ENCODE assay signal across 8 mouse cellular contexts in the genomic region with DNA sequence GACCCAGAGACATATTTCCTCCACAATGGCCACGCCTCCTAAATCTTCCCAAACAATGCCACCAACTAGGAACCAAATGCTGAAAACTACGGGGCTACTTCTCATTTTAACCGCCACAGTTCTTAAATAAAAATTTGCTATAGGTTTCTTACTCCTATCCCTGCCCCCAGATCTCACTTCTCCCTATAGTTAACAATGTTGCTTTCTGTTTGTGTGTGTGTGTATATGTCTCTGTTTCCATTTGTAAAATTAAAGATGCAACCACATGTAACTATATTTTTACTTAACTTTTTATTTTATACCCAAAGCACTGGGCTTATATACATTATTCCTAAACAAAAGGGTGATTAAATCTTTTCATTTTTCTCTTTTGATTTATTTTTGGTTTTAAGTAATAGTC. TPM values are rescaled to one million over a fixed set of nuclear protein-coding genes. Genes with fewer than 3 reads are reported as not detected.
DNase-seq lines count a peak whose midpoint lies in the region; ATAC-seq and TF ChIP-seq lines count a peak whose summit lies in the region.

A gene (plus strand): TSS at position 301 of the 400 bp plus-strand sequence.

- no peak within 1 kb of the TSS for H3K27ac ChIP-seq in cortical plate, adult 2 months (ENCODE audit: insufficient read depth, low read length)
- H3K27ac ChIP-seq in midbrain, embryonic 14.5 days (replicated peaks; ENCODE audit: low read depth, low read length): no peak within 1 kb of the TSS

- no peak for DNase-seq in layer of hippocampus, adult 8-10 months (ENCODE audit: low spot score in 2 of 2)
- no peak for DNase-seq in layer of hippocampus, adult 11-12 months (ENCODE audit: low spot score)
- no peak for DNase-seq in heart, adult 8-10 months (ENCODE audit: low spot score)
- no peak for DNase-seq in layer of hippocampus, postnatal 14 days (ENCODE audit: low spot score in 2 of 2)
- DNase-seq in midbrain, embryonic 14.5 days: no peak
- no peak for DNase-seq in cerebellum, postnatal 14 days
- DNase-seq in cerebellum, adult 11-12 months: no peak

- no peak within 1 kb of the TSS for H3K4me2 ChIP-seq in midbrain, embryonic 14.5 days (ENCODE audit: low read length)

- TF ChIP-seq POLR2A in cortical plate, adult 2 months (IDR thresholded peaks at IDR 0.05; ENCODE audit: extremely low read depth, insufficient read depth, low read length): no peak

- no peak for ATAC-seq in midbrain, embryonic 14.5 days (ENCODE audit: low FRiP score, low TSS enrichment)

- H3K36me3 ChIP-seq in midbrain, embryonic 14.5 days (ENCODE audit: control insufficient read depth, insufficient read depth, low read length): no peaks in the 10 kb centered on the region

- WGBS in midbrain, embryonic 14.5 days: 87% methylated on average over 3 of the region's 3 CpGs

- TF ChIP-seq CTCF in cortical plate, adult 2 months (IDR thresholded peaks at IDR 0.05; ENCODE audit: extremely low read depth, insufficient read depth, low read length): no peak

- H3K9ac ChIP-seq in midbrain, embryonic 14.5 days (replicated peaks; ENCODE audit: low read length): no peak within 1 kb of the TSS

- peaks cover 4% of the 10 kb centered on the region for H3K4me1 ChIP-seq in cortical plate, adult 2 months (ENCODE audit: control insufficient read depth, insufficient read depth, low read length)
- H3K4me1 ChIP-seq in midbrain, embryonic 14.5 days (ENCODE audit: control insufficient read depth, insufficient read depth, low read length): peaks cover 8% of the 10 kb centered on the region

- no peaks in the 10 kb centered on the region for H3K27me3 ChIP-seq in midbrain, embryonic 14.5 days (ENCODE audit: control insufficient read depth, insufficient read depth, low read length)

- H3K4me3 ChIP-seq in cortical plate, adult 2 months (ENCODE audit: insufficient read depth, low read length): no peak within 1 kb of the TSS
- H3K4me3 ChIP-seq in midbrain, embryonic 14.5 days (replicated peaks; ENCODE audit: low read depth, low read length): no peak within 1 kb of the TSS

- no peaks in the 10 kb centered on the region for H3K9me3 ChIP-seq in midbrain, embryonic 14.5 days (ENCODE audit: control insufficient read depth, low read length)

RNA-seq across cellular contexts. Expression of the gene that starts here (rescaled TPM):
- 10 to 100 TPM; 31.5 to 40.3 (median 35.7) TPM for total RNA-seq in layer of hippocampus, adult 8-10 months (2022)
- polyA plus RNA-seq in cortical plate, adult 2 months (2012; rRNA removed): 42.9 and 43.2 TPM in 2 replicates
- 10 to 100 TPM; 68.3 to 84.4 (median 74.0) TPM for total RNA-seq in heart, adult 8-10 months (2022)
- total RNA-seq in layer of hippocampus, postnatal 14 days (2021): 10 to 100 TPM; 36.4 to 41.6 TPM
- polyA plus RNA-seq in midbrain, embryonic 14.5 days (2014; fragmentation: Nextera tagmentation; extraction: Ambion mirVana): 143 and 156 TPM in 2 replicates
